Comparison of ENCODE assay signal across 7 mouse cellular contexts in genomic region chr19:37174116-37174715, GRCm38 (mm10). TPM values are rescaled to one million over a fixed set of nuclear protein-coding genes. Genes with fewer than 3 reads are reported as not detected.
DNase-seq lines count a peak whose midpoint lies in the region; ATAC-seq and TF ChIP-seq lines count a peak whose summit lies in the region.

No protein-coding gene starts in this region.

- WGBS in forebrain, postnatal 0 days = 4% methylated on average over 69 of the region's 70 CpGs
- WGBS in hindbrain, embryonic 14.5 days = under 1% methylated on average over 70 of the region's 70 CpGs

- peak; percentile 12 for DNase-seq in T-cell, adult 2 months (ENCODE audit: low spot score)
- DNase-seq in cerebellum, adult 18-20 months = peak; percentile 74 to 86
- no peak for DNase-seq in forebrain, postnatal 0 days
- peak; percentile 46 for DNase-seq in hindbrain, embryonic 14.5 days (ENCODE audit: low spot score)
- peak; percentile 47 to 67 for DNase-seq in left cerebral cortex, postnatal 25 days (ENCODE audit: low spot score in 2 of 2)
- DNase-seq in right cerebral cortex, postnatal 10 days (ENCODE audit: low spot score in 2 of 2) = peak; percentile 70 to 72

- H3K27me3 ChIP-seq in forebrain, postnatal 0 days (ENCODE audit: insufficient read depth, low read length) = no peaks in the 10 kb centered on the region
- H3K27me3 ChIP-seq in hindbrain, embryonic 14.5 days (ENCODE audit: control insufficient read depth, insufficient read depth, low read length) = no peaks in the 10 kb centered on the region
- H3K27me3 ChIP-seq in megakaryocyte, embryonic 14.5 days (replicated peaks) = peaks cover 70% of the 10 kb centered on the region

- no peaks in the 10 kb centered on the region for H3K9me3 ChIP-seq in forebrain, postnatal 0 days (ENCODE audit: low read length)
- H3K9me3 ChIP-seq in hindbrain, embryonic 14.5 days (ENCODE audit: control insufficient read depth, low read length) = no peaks in the 10 kb centered on the region
- 0 out of 2 replicates have a peak, but pooled peaks cover 3% of the 10 kb centered on the region for H3K9me3 ChIP-seq in megakaryocyte, embryonic 14.5 days

- no peak for TF ChIP-seq CTCF in forebrain, postnatal 0 days (IDR thresholded peaks at IDR 0.05; ENCODE audit: low read depth)

- intact Hi-C loops in left cerebral cortex, postnatal 25 days (cut with DNase I) = loop anchor here (2.0 to 5.0 kb wide), 4 partner anchors 33 to 122 kb away; partner anchors contain the start of gene March5

- peak overlapping the region; percentile 95 for H3K4me2 ChIP-seq in forebrain, postnatal 0 days (ENCODE audit: low read depth)
- peak overlapping the region; percentile 99 for H3K4me2 ChIP-seq in hindbrain, embryonic 14.5 days (replicated peaks)

- peaks cover 3% of the 10 kb centered on the region; the same call in 1 of the 2 replicates for H3K36me3 ChIP-seq in forebrain, postnatal 0 days (ENCODE audit: insufficient read depth)
- peaks cover 10% of the 10 kb centered on the region for H3K36me3 ChIP-seq in hindbrain, embryonic 14.5 days (replicated peaks; ENCODE audit: control insufficient read depth, insufficient read depth)
- H3K36me3 ChIP-seq in megakaryocyte, embryonic 14.5 days (replicated peaks; ENCODE audit: low read length) = no peaks in the 10 kb centered on the region

- H3K27ac ChIP-seq in forebrain, postnatal 0 days (ENCODE audit: low read depth, low read length) = peak overlapping the region; percentile 95
- H3K27ac ChIP-seq in hindbrain, embryonic 14.5 days = peak overlapping the region; percentile 94

- peak overlapping the region; percentile 79 for H3K9ac ChIP-seq in forebrain, postnatal 0 days
- peak overlapping the region; percentile 85 for H3K9ac ChIP-seq in hindbrain, embryonic 14.5 days

- peaks cover 17% of the 10 kb centered on the region for H3K4me1 ChIP-seq in forebrain, postnatal 0 days (ENCODE audit: insufficient read depth)
- H3K4me1 ChIP-seq in hindbrain, embryonic 14.5 days (replicated peaks; ENCODE audit: control insufficient read depth, insufficient read depth, low read length) = peaks cover 47% of the 10 kb centered on the region
- peaks cover 32% of the 10 kb centered on the region for H3K4me1 ChIP-seq in megakaryocyte, embryonic 14.5 days

- peak; percentile 56 for ATAC-seq in forebrain, postnatal 0 days
- ATAC-seq in hindbrain, embryonic 14.5 days (ENCODE audit: low FRiP score) = peak; percentile 63

- peak overlapping the region; percentile 77 for H3K4me3 ChIP-seq in forebrain, postnatal 0 days (ENCODE audit: low read depth, low read length)
- H3K4me3 ChIP-seq in hindbrain, embryonic 14.5 days (replicated peaks; ENCODE audit: low read length) = peak overlapping the region; percentile 84
- H3K4me3 ChIP-seq in megakaryocyte, embryonic 14.5 days (replicated peaks) = peak overlapping the region; percentile 93

RNA-seq across cellular contexts. Expression of gene March5, which starts 33.1 kb away (rescaled TPM):
- 94.9 and 102 TPM in 2 replicates for total RNA-seq in forebrain, postnatal 0 days (2014; rRNA removed)
- polyA plus RNA-seq in forebrain, postnatal 0 days (2015; fragmentation: Nextera tagmentation; extraction: Ambion mirVana) = 118 and 122 TPM in 2 replicates
- 123 and 130 TPM in 2 replicates for polyA plus RNA-seq in hindbrain, embryonic 14.5 days (2014; fragmentation: Nextera tagmentation; extraction: Ambion mirVana)
- 10 to 100 TPM; 85.1 to 90.4 TPM for total RNA-seq in left cerebral cortex, postnatal 25 days (2021)
- 28.9 and 37.4 TPM in 2 replicates for polyA plus RNA-seq in megakaryocyte, embryonic 14.5 days (2012; ENCODE audit: insufficient read depth, low replicate concordance)

RNA-seq across cellular contexts. Expression of gene Cpeb3, which starts 34.2 kb away (rescaled TPM):
- total RNA-seq in forebrain, postnatal 0 days (2014; rRNA removed) = 12.9 and 18.1 TPM in 2 replicates
- 3.9 and 7.9 TPM in 2 replicates for polyA plus RNA-seq in forebrain, postnatal 0 days (2015; fragmentation: Nextera tagmentation; extraction: Ambion mirVana)
- polyA plus RNA-seq in hindbrain, embryonic 14.5 days (2014; fragmentation: Nextera tagmentation; extraction: Ambion mirVana) = 10.8 and 11.5 TPM in 2 replicates
- 10 to 100 TPM; 78.9 to 83.5 TPM for total RNA-seq in left cerebral cortex, postnatal 25 days (2021)
- 0.21 TPM in 1 of 2 replicates, not detected in the other for polyA plus RNA-seq in megakaryocyte, embryonic 14.5 days (2012; ENCODE audit: insufficient read depth, low replicate concordance)
